Mouse (Mus musculus) left cerebral cortex, postnatal 36 days (tissue): ENCODE measurements around the gene Dna2. TPM values are rescaled to one million over a fixed set of nuclear protein-coding genes. Genes with fewer than 3 reads are reported as not detected.

Source experiments
- total RNA-seq, 2 experiments: library from RNA; stranded (reverse); gene quantifications; 2 replicates each; pipeline ENCODE4 v1.2.3; 2021

Dna2 gene
- total RNA-seq, 2 experiments from 2014 or later = 1.5 to 2.7 TPM

Other genes starting within 250 kb of the Dna2 start
- gene Stox1, start 220.9 kb upstream of the Dna2 start, total RNA-seq = 1 to 10 TPM; 5.0 to 7.4 TPM
- 10 to 100 TPM; 41.4 to 70.6 TPM for gene Ccar1, start 154.7 kb upstream of the Dna2 start, total RNA-seq
- 10 to 100 TPM; 20.4 to 22.1 TPM for gene Tet1, start 38.0 kb upstream of the Dna2 start, total RNA-seq
- 10 to 100 TPM; 35.4 to 45.1 TPM for gene Slc25a16, start 26.4 kb upstream of the Dna2 start, total RNA-seq
- 100 to 1,000 TPM in 1 of 2 experiments, 10 to 100 TPM in 1; 79.6 to 103 TPM for gene Rufy2, start 33.2 kb downstream of the Dna2 start, total RNA-seq
- gene Hnrnph3, start 77.2 kb downstream of the Dna2 start, total RNA-seq = 10 to 100 TPM; 36.1 to 65.0 TPM
- gene Pbld2, start 77.3 kb downstream of the Dna2 start, total RNA-seq = 1 to 10 TPM; 1.7 TPM
- gene Pbld1, start 113.1 kb downstream of the Dna2 start, total RNA-seq = under 1 TPM; 0.35 to 0.41 TPM
- 1 to 10 TPM; 3.1 to 4.6 TPM for gene Atoh7, start 152.6 kb downstream of the Dna2 start, total RNA-seq